Mouse (Mus musculus) heart, embryonic 14.5 days (tissue): ENCODE measurements around the gene Lmbrd2. TPM values are rescaled to one million over a fixed set of nuclear protein-coding genes. Genes with fewer than 3 reads are reported as not detected.

Experiments
- polyA plus RNA-seq: library from polyadenylated mRNA; unstranded; fragments of >200 nt; fragmentation: Nextera tagmentation; extraction: Ambion mirVana; gene quantifications from 2 replicates; pipeline ENCODE4 v1.2.1, GENCODE M21; 2014

Gene Lmbrd2
- polyA plus RNA-seq, 1 experiment from 2014 or later, result 3.8 TPM

Other genes with a start within 250 kb of the Lmbrd2 start
- 0.16 and 0.24 TPM in 2 replicates for gene Ranbp3l, start 172.6 kb upstream of the Lmbrd2 start, polyA plus RNA-seq
- 60.8 and 61.2 TPM in 2 replicates for gene Nadk2, start 69.3 kb upstream of the Lmbrd2 start, polyA plus RNA-seq
- gene Skp2, start 14.9 kb downstream of the Lmbrd2 start, polyA plus RNA-seq, result 20.4 and 23.1 TPM in 2 replicates
- gene Ugt3a1, start 136.3 kb downstream of the Lmbrd2 start, polyA plus RNA-seq, result not detected in 2 replicates
- gene Ugt3a2, start 195.0 kb downstream of the Lmbrd2 start, polyA plus RNA-seq, result not detected in 2 replicates